Mouse (Mus musculus) forebrain, embryonic 11.5 days (tissue): ENCODE measurements around the gene Stkld1. TPM values are rescaled to one million over a fixed set of nuclear protein-coding genes. Genes with fewer than 3 reads are reported as not detected.
A peak's percentile ranks its signal among the peaks of the same experiment; 100 is the strongest.
"Not testable (repeated sequence)": the region's sequence is repeated elsewhere in the genome, so short reads cannot be mapped to it uniquely, and the experiment has no call there.

Source experiments
- ATAC-seq: fragments of 200-750 bp; cut with Nextera tagmentation; replicated peaks from 2 replicates; pipeline ENCODE4 v1.8.0; 2017; ENCODE audit warnings: moderate TSS enrichment; ENCODE audit not compliant: low FRiP score
- DNase-seq: peaks from one replicate; pipeline ENCODE4 v3.0.0-alpha.2; 2017; ENCODE audit warnings: low spot score
- H3K27ac ChIP-seq: fragments of 300-500 bp; sonication (generic); 2 replicates; pipeline ENCODE4 v1.5.1; 2014; ENCODE audit warnings: low read depth, low read length
- H3K27me3 ChIP-seq: fragments of 300-500 bp; sonication (generic); 2 replicates; pipeline ENCODE4 v1.6.1; 2014; ENCODE audit warnings: mild to moderate bottlenecking, low read length, mixed read lengths; ENCODE audit not compliant: control insufficient read depth, insufficient read depth
- H3K36me3 ChIP-seq: fragments of 300-500 bp; sonication (generic); 2 replicates; pipeline ENCODE4 v1.6.1; 2014; ENCODE audit warnings: mild to moderate bottlenecking, low read length, moderate library complexity, mixed read lengths; ENCODE audit not compliant: control insufficient read depth, insufficient read depth
- H3K4me1 ChIP-seq: fragments of 300-500 bp; sonication (generic); replicated peaks from 2 replicates; pipeline ENCODE4 v1.6.1; 2014; ENCODE audit warnings: low read length, mixed read lengths; ENCODE audit not compliant: control insufficient read depth, insufficient read depth
- H3K4me2 ChIP-seq: fragments of 300-500 bp; sonication (generic); 2 replicates; pipeline ENCODE4 v1.6.1; 2014; ENCODE audit warnings: low read depth, mild to moderate bottlenecking, low read length, moderate library complexity, mixed read lengths; ENCODE audit not compliant: severe bottlenecking
- H3K4me3 ChIP-seq: fragments of 300-500 bp; sonication (generic); 2 replicates; pipeline ENCODE4 v1.5.1; 2014; ENCODE audit warnings: low read depth, low read length
- H3K9ac ChIP-seq: fragments of 300-500 bp; sonication (generic); 2 replicates; pipeline ENCODE4 v1.6.1; 2014; ENCODE audit warnings: low read length
- H3K9me3 ChIP-seq: fragments of 300-500 bp; sonication (generic); 2 replicates; pipeline ENCODE4 v1.6.1; 2016; ENCODE audit warnings: low read length, mixed read lengths; ENCODE audit not compliant: control insufficient read depth
- WGBS: fragments of 180-500 bp; shearing (Covaris S2); extraction: QIAGEN DNeasy Blood & Tissue Kit; methylation state at CpG from one replicate; pipeline ENCODE4 v1.1.7; 2014; 5-methylcytosine and 5-hydroxymethylcytosine counted together
- polyA plus RNA-seq: library from polyadenylated mRNA; unstranded; fragments of >200 nt; fragmentation: Nextera tagmentation; extraction: Ambion mirVana; gene quantifications from 2 replicates; pipeline ENCODE4 v1.2.1, GENCODE M21; 2014

Stkld1 gene
- 0.11 TPM in 1 of 2 replicates, not detected in the other for polyA plus RNA-seq

DNA sequence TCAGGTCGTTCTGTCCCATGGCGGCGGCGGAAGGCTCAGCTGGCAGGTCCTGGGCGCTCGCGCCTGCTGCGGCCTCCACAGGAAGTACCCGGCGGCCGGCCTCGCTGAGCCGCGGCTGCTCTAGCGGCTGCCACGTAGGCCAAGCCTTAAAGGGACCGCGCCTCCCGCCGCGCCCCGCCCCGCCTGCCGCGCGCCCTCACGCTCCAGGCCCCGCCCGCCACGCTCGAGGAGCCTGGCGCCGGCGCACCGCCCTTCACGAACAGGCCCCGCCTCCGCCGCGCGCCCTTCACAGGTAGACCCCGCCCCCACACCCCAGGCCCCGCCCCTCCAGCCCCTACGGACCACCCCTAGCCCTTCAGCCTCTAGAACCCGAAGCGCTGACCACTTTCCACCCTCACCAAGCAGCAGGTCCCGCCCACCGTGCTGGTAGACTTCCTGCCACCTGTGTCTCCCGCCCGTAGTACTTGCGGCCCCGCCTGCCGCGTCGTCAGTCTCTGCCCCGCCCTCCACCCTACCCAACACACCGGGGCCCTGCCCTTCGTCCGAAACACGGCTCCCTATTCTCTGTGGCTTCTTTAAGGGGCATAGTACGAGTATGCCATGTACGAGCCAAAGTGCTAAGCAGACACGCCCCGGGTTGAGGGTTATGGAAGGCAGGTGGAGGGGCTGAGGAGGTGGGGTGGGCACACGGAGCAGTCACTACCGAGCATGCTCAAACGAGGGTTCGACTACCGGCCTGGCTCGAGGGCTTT is at the start of gene Stkld1, which contains the start of gene Surf4:
Gene Stkld1 (plus strand): TSS at position 744 of the 752 bp plus-strand sequence.
Gene Surf4 (minus strand): TSS at position 625 of the 752 bp plus-strand sequence.
- H3K27me3 ChIP-seq: no peaks in the 10 kb centered on the region
- ATAC-seq: peak; percentile 95
- H3K4me1 ChIP-seq: peaks cover 8% of the 10 kb centered on the region
- H3K9me3 ChIP-seq: no peaks in the 10 kb centered on the region
- peak; percentile 98 for DNase-seq
- peak within 1 kb of the TSS; percentile 62 for H3K27ac ChIP-seq
- peak within 1 kb of the TSS; percentile 95 for H3K4me3 ChIP-seq
- H3K9ac ChIP-seq: peak within 1 kb of the TSS; percentile 95
- no peaks in the 10 kb centered on the region for H3K36me3 ChIP-seq
- H3K4me2 ChIP-seq: peak within 1 kb of the TSS; percentile 72
- WGBS: under 1% methylated on average over 65 of the region's 70 CpGs

- H3K27me3 ChIP-seq, H3K4me1 ChIP-seq, ATAC-seq, H3K4me3 ChIP-seq, H3K4me2 ChIP-seq, H3K9ac ChIP-seq, H3K27ac ChIP-seq, H3K36me3 ChIP-seq, H3K9me3 ChIP-seq, DNase-seq: not testable (repeated sequence)
- 75% methylated on average over 2 of the region's 2 CpGs for WGBS
Observed at GRCm38 (mm10) chr2:26885541-26885940, 48.3 kb upstream of the Stkld1 start.

DNA sequence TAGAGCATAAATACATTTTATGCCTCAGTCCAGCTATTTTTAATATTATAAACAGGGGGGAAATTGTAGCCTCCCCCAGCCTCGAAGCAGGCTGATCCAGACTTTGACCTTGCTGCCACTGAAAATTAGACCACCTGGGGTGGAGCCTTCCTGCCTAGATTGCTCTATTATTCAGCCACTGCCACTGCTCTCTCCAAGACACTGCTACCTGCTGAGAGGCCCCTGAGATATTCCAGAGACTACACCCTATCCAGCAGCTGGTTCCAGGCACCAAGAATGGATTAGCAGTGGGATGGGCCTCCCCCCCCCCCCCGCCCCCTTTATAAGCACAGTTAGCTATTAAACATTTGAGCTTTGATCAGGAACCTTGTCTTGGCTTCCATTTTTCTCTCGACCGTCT is 47.7 kb upstream of the Stkld1 start:
- not testable (repeated sequence) for H3K4me1 ChIP-seq, H3K4me3 ChIP-seq, H3K4me2 ChIP-seq, H3K9me3 ChIP-seq, H3K27ac ChIP-seq, H3K27me3 ChIP-seq, ATAC-seq, DNase-seq, H3K36me3 ChIP-seq, H3K9ac ChIP-seq
- 39% methylated on average over 4 of the region's 4 CpGs for WGBS

DNA sequence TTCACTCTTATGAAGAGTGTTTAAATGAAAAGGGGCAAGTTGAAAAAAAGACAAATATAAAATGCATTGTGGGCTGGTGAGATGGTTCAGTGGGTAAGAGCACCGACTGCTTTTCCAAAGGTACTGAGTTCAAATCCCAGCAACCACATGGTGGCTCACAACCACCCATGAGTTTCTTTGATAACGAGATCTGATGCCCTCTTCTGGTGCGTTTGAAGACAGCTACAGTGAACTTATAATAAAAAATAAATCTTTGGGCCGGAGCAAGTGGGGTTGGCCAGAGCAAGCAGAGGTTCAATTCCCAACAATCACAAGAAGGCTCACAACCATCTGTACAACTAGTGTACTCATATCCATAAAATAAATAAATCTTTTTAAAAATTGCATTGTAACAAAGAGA is 37.9 kb upstream of the Stkld1 start:
- no peaks in the 10 kb centered on the region for H3K9me3 ChIP-seq
- DNase-seq: no peak
- ATAC-seq: no peak
- H3K27ac ChIP-seq: no peak overlapping the region
- H3K36me3 ChIP-seq: peaks cover 19% of the 10 kb centered on the region
- no peaks in the 10 kb centered on the region for H3K27me3 ChIP-seq
- no peaks in the 10 kb centered on the region for H3K4me1 ChIP-seq
- 90% methylated on average over 4 of the region's 4 CpGs for WGBS
- H3K9ac ChIP-seq: no peak overlapping the region
- no peak overlapping the region for H3K4me2 ChIP-seq
- no peak overlapping the region for H3K4me3 ChIP-seq

DNA sequence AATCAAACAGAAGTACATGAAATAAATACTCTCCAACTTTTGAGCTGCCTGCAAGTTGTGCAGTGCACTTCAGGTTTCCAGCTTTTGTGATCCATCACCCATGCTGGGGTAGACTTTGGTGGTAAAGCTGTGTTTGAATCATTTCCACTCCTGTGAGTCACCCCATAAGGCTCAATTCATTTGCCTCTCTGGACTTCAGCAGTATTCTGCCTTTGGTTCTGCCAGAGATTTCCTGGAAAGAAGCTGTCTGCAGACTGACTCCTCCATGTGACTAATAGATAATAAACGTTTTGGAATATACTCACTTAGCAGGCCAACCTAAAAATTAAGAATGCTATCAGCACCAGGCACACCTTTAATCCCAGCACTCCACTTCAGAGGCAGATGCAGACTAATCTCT is 33.1 kb upstream of the Stkld1 start:
- no peak overlapping the region for H3K4me3 ChIP-seq
- peaks cover 11% of the 10 kb centered on the region for H3K36me3 ChIP-seq
- ATAC-seq (no peak), DNase-seq (peak; percentile 31)
- no peak overlapping the region for H3K9ac ChIP-seq
- no peaks in the 10 kb centered on the region for H3K27me3 ChIP-seq
- no peak overlapping the region for H3K27ac ChIP-seq
- no peaks in the 10 kb centered on the region for H3K9me3 ChIP-seq
- no peak overlapping the region for H3K4me2 ChIP-seq
- H3K4me1 ChIP-seq: peaks cover 7% of the 10 kb centered on the region
- WGBS: 74% methylated on average over 1 of the region's 1 CpGs

- peak; percentile 48 for DNase-seq
- H3K27ac ChIP-seq: peak overlapping the region; percentile 82; the same call in 1 of the 2 replicates
Observed at GRCm38 (mm10) chr2:26901834-26902400, 31.9 kb upstream of the Stkld1 start.

GRCm38 (mm10) chr2:26902467-26903220 is 31.2 kb upstream of the Stkld1 start, which contains the start of gene Surf6:
TSS of gene Surf6 (minus strand) at chr2:26902879.
- peaks cover 7% of the 10 kb centered on the region for H3K36me3 ChIP-seq
- H3K4me2 ChIP-seq: peak within 1 kb of the TSS; percentile 78
- WGBS: under 1% methylated on average over 41 of the region's 41 CpGs

More at GRCm38 (mm10) chr2:26901834-26902400, 31.9 kb upstream of the Stkld1 start:
- 19% methylated on average over 7 of the region's 7 CpGs for WGBS
- H3K27me3 ChIP-seq: no peaks in the 10 kb centered on the region
- peaks cover 7% of the 10 kb centered on the region for H3K4me1 ChIP-seq
- no peaks in the 10 kb centered on the region for H3K9me3 ChIP-seq
- peak overlapping the region; percentile 80 for H3K4me3 ChIP-seq
- peak overlapping the region; percentile 74 for H3K9ac ChIP-seq
- ATAC-seq: no peak
- peak overlapping the region; percentile 78 for H3K4me2 ChIP-seq
- peaks cover 7% of the 10 kb centered on the region for H3K36me3 ChIP-seq

GRCm38 (mm10) chr2:26903311-26903710 is 30.5 kb upstream of the Stkld1 start:
- no peaks in the 10 kb centered on the region for H3K27me3 ChIP-seq
- ATAC-seq (no peak), DNase-seq (peak; percentile 43)
- peak overlapping the region; percentile 82 for H3K27ac ChIP-seq
- peaks cover 7% of the 10 kb centered on the region for H3K4me1 ChIP-seq
- peak overlapping the region; percentile 74 for H3K9ac ChIP-seq
- H3K9me3 ChIP-seq: no peaks in the 10 kb centered on the region
- peak overlapping the region; percentile 78 for H3K4me2 ChIP-seq
- H3K4me3 ChIP-seq: peak overlapping the region; percentile 80
- peaks cover 8% of the 10 kb centered on the region for H3K36me3 ChIP-seq
- 10% methylated on average over 7 of the region's 7 CpGs for WGBS

More at GRCm38 (mm10) chr2:26902467-26903220, 31.2 kb upstream of the Stkld1 start, which contains the start of gene Surf6:
- Histone ChIP-seq H3K9ac (peak within 1 kb of the TSS; percentile 74), H3K4me3 (peak within 1 kb of the TSS; percentile 80), H3K9me3 (no peaks in the 10 kb centered on the region), H3K27me3 (no peaks in the 10 kb centered on the region), H3K27ac (peak within 1 kb of the TSS; percentile 82), H3K4me1 (peaks cover 7% of the 10 kb centered on the region)
- DNase-seq: peak; percentile 96
- ATAC-seq: peak; percentile 94
